Comparison of ENCODE assay signal across 8 mouse cellular contexts in the genomic region with DNA sequence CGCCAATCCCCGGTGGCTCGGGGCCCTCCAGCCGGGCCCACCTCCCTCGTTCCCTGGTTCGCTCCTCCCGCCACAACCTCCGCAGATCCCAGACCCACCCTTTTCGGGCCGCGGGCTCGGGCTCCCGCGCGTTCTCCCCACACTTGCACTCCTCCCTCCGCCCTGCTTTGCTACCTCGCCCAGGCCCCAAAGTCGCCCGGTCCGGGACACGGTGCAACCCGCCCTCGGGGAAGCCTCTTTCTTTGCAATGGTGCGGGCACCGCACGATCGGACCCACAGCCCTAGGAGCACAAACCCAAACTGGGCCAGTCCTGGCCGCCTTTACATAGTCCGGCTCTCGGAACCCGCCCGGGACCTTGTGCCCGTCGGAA. TPM values are rescaled to one million over a fixed set of nuclear protein-coding genes. Genes with fewer than 3 reads are reported as not detected.
DNase-seq lines count a peak whose midpoint lies in the region; ATAC-seq and TF ChIP-seq lines count a peak whose summit lies in the region.

No protein-coding gene starts in this region.

- TF ChIP-seq CTCF in G1E (IDR thresholded peaks at IDR 0.05; ENCODE audit: low read depth, low read length) = no peak

- ATAC-seq in G1E (ENCODE audit: extremely low read depth, insufficient number of reproducible peaks, low FRiP score, poor library complexity, severe bottlenecking) = peak; percentile 30; the same call in 1 of the 2 replicates
- peak; percentile 44 to 50; a peak in 2 of 4 replicates for ATAC-seq in hematopoietic stem cell, adult 5-6 weeks (replicated peaks in 1 of 2; ENCODE audit: insufficient read depth in 1 of 2, low FRiP score in 2 of 2, low TSS enrichment in 1 of 2, low read depth in 1 of 2, poor library complexity in 2 of 2, severe bottlenecking in 2 of 2)
- ATAC-seq in limb, embryonic 12.5 days (ENCODE audit: insufficient number of reproducible peaks, insufficient read depth, low FRiP score, low TSS enrichment, low read depth) = peak; percentile 53

- no peaks in the 10 kb centered on the region for H3K9me3 ChIP-seq in G1E (replicated peaks)
- H3K9me3 ChIP-seq in forebrain, embryonic 10.5 days = no peaks in the 10 kb centered on the region
- no peaks in the 10 kb centered on the region for H3K9me3 ChIP-seq in limb, embryonic 12.5 days

- peak overlapping the region; percentile 55 for H3K4me2 ChIP-seq in limb, embryonic 12.5 days

- peaks cover 15% of the 10 kb centered on the region; the same call in 1 of the 2 replicates for H3K4me1 ChIP-seq in G1E (ENCODE audit: insufficient read depth, low read depth, low read length)
- peaks cover 17% of the 10 kb centered on the region for H3K4me1 ChIP-seq in forebrain, embryonic 10.5 days
- H3K4me1 ChIP-seq in limb, embryonic 12.5 days (replicated peaks) = no peaks in the 10 kb centered on the region

- peak overlapping the region; percentile 92 for H3K27ac ChIP-seq in forebrain, embryonic 10.5 days
- peak overlapping the region; percentile 62 for H3K27ac ChIP-seq in limb, embryonic 12.5 days

- H3K4me3 ChIP-seq in G1E (ENCODE audit: low read depth, low read length) = peak overlapping the region; percentile 68
- H3K4me3 ChIP-seq in forebrain, embryonic 10.5 days = peak overlapping the region; percentile 55
- H3K4me3 ChIP-seq in limb, embryonic 12.5 days (replicated peaks) = peak overlapping the region; percentile 44

- H3K36me3 ChIP-seq in G1E (replicated peaks) = peaks cover 27% of the 10 kb centered on the region
- H3K36me3 ChIP-seq in forebrain, embryonic 10.5 days (replicated peaks) = peaks cover 22% of the 10 kb centered on the region
- H3K36me3 ChIP-seq in limb, embryonic 12.5 days = peaks cover 6% of the 10 kb centered on the region

- WGBS in forebrain, embryonic 10.5 days = 9% methylated on average over 23 of the region's 34 CpGs
- 9% methylated on average over 19 of the region's 34 CpGs for WGBS in limb, embryonic 12.5 days

- H3K9ac ChIP-seq in limb, embryonic 12.5 days (replicated peaks) = peak overlapping the region; percentile 48

- peak; percentile 98 for DNase-seq in heart, adult 11 months
- no peak for DNase-seq in heart, postnatal 4 days
- no peak for DNase-seq in G1E (ENCODE audit: low spot score)
- DNase-seq in forebrain, embryonic 10.5 days (ENCODE audit: extremely low spot score, low spot score) = no peak
- peak; percentile 77 for DNase-seq in neural tube, embryonic 10.5 days (ENCODE audit: extremely low spot score, low spot score)
- DNase-seq in urinary bladder, postnatal 36 days (ENCODE audit: low spot score in 2 of 2) = peak; percentile 28 to 50

- no peaks in the 10 kb centered on the region for H3K27me3 ChIP-seq in G1E (ENCODE audit: insufficient read depth, low read length)
- peaks cover 26% of the 10 kb centered on the region for H3K27me3 ChIP-seq in forebrain, embryonic 10.5 days (ENCODE audit: poor library complexity, severe bottlenecking)
- peaks cover 29% of the 10 kb centered on the region for H3K27me3 ChIP-seq in limb, embryonic 12.5 days

RNA-seq across cellular contexts. Expression of a gene that starts 29.0 kb away (rescaled TPM):
- total RNA-seq in heart, postnatal 4 days (2021) = 10 to 100 TPM; 14.4 to 20.6 TPM
- total RNA-seq in G1E (2014; fragmentation: Nextera tagmentation) (68.7 and 74.0 TPM in 2 replicates), G1E (2017) (94.0 and 113 TPM in 2 replicates)
- polyA plus RNA-seq in G1E (2012) = 10.3 and 15.2 TPM in 2 replicates
- 24.6 TPM in 2 replicates for polyA plus RNA-seq in forebrain, embryonic 10.5 days (2016; fragmentation: Nextera tagmentation; extraction: Ambion mirVana)
- total RNA-seq in hematopoietic stem cell, adult 5-6 weeks (2017) = 64.1 and 76.8 TPM in 2 replicates
- 23.2 and 23.7 TPM in 2 replicates for polyA plus RNA-seq in limb, embryonic 12.5 days (2016; fragmentation: Nextera tagmentation; extraction: Ambion mirVana)

RNA-seq across cellular contexts. Expression of a gene that starts 55.5 kb away (rescaled TPM):
- 10 to 100 TPM; 10.2 to 11.4 TPM for total RNA-seq in heart, postnatal 4 days (2021)
- 5.6 and 12.2 TPM in 2 replicates for total RNA-seq in G1E (2014; fragmentation: Nextera tagmentation)
- total RNA-seq in G1E (2017) = 2.4 and 6.0 TPM in 2 replicates
- polyA plus RNA-seq in G1E (2012) = 1.7 and 3.0 TPM in 2 replicates
- polyA plus RNA-seq in forebrain, embryonic 10.5 days (2016; fragmentation: Nextera tagmentation; extraction: Ambion mirVana) = 5.1 and 6.2 TPM in 2 replicates
- 9.6 and 12.4 TPM in 2 replicates for total RNA-seq in hematopoietic stem cell, adult 5-6 weeks (2017)
- polyA plus RNA-seq in limb, embryonic 12.5 days (2016; fragmentation: Nextera tagmentation; extraction: Ambion mirVana) = 5.0 and 5.3 TPM in 2 replicates

Comparison
In these comparisons a context has a peak if more than half of its experiments do, and no peak if none do; other contexts are left out.
1. DNase-seq: peak in heart, adult 11 months (single experiment), neural tube, embryonic 10.5 days (single experiment) and urinary bladder, postnatal 36 days (2 of 2); none in heart, postnatal 4 days (single experiment), G1E (single experiment) and forebrain, embryonic 10.5 days (single experiment).
2. Peak in every context shown above with its lines, with median percentiles within 50 percentile points of each other: ATAC-seq and H3K4me3 ChIP-seq.